Mouse (Mus musculus): ENCODE data around the gene Gstt4. TPM values are rescaled to one million over a fixed set of nuclear protein-coding genes. Genes with fewer than 3 reads are reported as not detected.

Gstt4 gene
- polyA plus RNA-seq, 1 experiment, result not detected

- Histone ChIP-seq H3K4me3 (ENCODE audit: insufficient read depth, low read length) (no peak overlapping the region), H3K27ac (ENCODE audit: insufficient read depth, low read length) (no peak overlapping the region), H3K4me1 (ENCODE audit: control insufficient read depth, insufficient read depth, low read length) (no peaks in the 10 kb centered on the region)
- TF ChIP-seq CTCF (IDR thresholded peaks at IDR 0.05; ENCODE audit: extremely low read depth, insufficient read depth, low read length) (no peak), POLR2A (IDR thresholded peaks at IDR 0.05; ENCODE audit: extremely low read depth, insufficient read depth, low read length) (no peak)
Measured at GRCm38 (mm10) chr10:75829529-75830274, 7.4 kb upstream of the Gstt4 start.

DNA sequence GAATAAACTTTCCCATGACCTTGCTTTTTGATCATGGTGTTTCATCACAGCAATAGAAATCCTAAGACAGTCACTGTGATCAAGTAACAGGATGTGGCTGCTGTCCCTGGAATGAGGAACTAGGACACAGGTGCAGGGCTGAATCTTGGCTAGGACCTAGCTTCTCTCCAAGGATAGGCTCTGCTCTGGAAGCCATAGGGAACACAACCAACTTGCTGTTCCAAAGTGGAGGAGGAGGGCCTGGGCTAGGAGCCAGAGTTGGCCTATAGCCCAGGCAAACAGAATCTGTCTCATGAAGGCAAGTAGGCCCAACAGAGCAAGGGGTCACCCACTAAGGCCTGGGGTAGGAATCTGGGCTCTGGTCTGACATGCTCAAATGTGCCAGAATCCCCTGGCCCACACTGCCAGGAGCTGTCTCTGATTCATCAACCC lies 6.2 kb upstream of the Gstt4 start:
- TF ChIP-seq POLR2A (IDR thresholded peaks at IDR 0.05; ENCODE audit: extremely low read depth, insufficient read depth, low read length), result no peak
- no peak for TF ChIP-seq CTCF (IDR thresholded peaks at IDR 0.05; ENCODE audit: extremely low read depth, insufficient read depth, low read length)
- no peaks in the 10 kb centered on the region for H3K4me1 ChIP-seq (ENCODE audit: control insufficient read depth, insufficient read depth, low read length)
- H3K4me3 ChIP-seq (ENCODE audit: insufficient read depth, low read length), result no peak overlapping the region
- no peak overlapping the region for H3K27ac ChIP-seq (ENCODE audit: insufficient read depth, low read length)

DNA sequence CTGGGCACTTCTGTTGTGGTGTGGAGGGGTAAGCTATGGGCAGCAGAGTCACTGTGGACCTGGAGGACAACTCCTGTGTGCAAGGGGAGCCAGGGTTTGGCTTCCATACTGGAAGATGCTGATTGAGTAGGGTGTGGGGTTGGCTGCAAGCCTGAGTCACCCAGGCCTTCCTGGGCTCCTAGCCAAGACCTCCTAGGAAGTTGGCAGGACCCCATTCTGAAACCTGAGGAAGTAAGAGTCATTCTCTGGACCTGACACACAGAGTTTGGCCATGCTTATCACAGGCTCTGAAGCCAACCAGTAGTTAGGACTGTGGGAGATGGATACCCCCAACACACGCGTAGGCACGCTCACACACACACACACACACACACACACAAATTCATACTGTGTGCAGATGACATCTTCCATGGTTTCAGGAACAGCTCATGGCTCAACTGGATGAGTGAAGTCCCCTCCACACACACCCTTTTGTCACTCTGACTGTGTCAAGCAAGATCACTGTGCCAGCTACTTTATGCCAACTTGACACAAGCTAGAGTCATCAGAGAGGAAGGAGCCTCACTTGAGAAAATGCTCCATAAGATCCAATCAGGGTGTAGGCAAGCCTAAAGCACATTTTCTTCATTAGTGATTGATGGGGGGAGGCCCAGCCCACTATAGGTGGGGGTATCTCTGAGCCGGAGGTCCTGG lies 5.5 kb upstream of the Gstt4 start:
- Histone ChIP-seq H3K4me1 (ENCODE audit: control insufficient read depth, insufficient read depth, low read length) (no peaks in the 10 kb centered on the region), H3K4me3 (ENCODE audit: insufficient read depth, low read length) (no peak overlapping the region), H3K27ac (ENCODE audit: insufficient read depth, low read length) (no peak overlapping the region)
- TF ChIP-seq POLR2A (IDR thresholded peaks at IDR 0.05; ENCODE audit: extremely low read depth, insufficient read depth, low read length) (no peak), CTCF (IDR thresholded peaks at IDR 0.05; ENCODE audit: extremely low read depth, insufficient read depth, low read length) (no peak)

GRCm38 (mm10) chr10:75824530-75824929 lies 2.2 kb upstream of the Gstt4 start:
- Histone ChIP-seq H3K4me3 (ENCODE audit: insufficient read depth, low read length) (no peak overlapping the region), H3K4me1 (ENCODE audit: control insufficient read depth, insufficient read depth, low read length) (no peaks in the 10 kb centered on the region), H3K27ac (ENCODE audit: insufficient read depth, low read length) (no peak overlapping the region)
- no peak for TF ChIP-seq CTCF (IDR thresholded peaks at IDR 0.05; ENCODE audit: extremely low read depth, insufficient read depth, low read length)
- no peak for TF ChIP-seq POLR2A (IDR thresholded peaks at IDR 0.05; ENCODE audit: extremely low read depth, insufficient read depth, low read length)

DNA sequence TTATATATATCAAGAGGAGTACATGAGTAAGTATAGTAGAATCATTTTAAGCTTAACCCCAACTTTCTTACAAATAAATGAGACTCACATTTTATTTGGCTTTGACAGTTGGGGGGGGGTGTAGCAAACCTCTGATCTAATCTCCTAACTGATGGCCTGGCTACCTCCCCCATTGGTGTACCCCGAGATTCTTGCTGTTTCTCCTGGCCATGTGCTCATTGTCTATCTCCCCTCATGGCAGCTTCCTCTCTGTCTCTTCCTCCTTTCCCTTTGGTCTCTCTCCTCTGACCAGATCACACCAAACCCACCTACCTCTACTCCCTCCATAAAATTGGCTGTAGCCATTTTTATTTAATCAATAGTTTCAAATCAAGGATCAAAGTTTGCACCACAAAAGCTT lies 1.4 kb upstream of the Gstt4 start:
- Histone ChIP-seq H3K27ac (ENCODE audit: insufficient read depth, low read length) (no peak overlapping the region), H3K4me3 (ENCODE audit: insufficient read depth, low read length) (no peak overlapping the region), H3K4me1 (ENCODE audit: control insufficient read depth, insufficient read depth, low read length) (no peaks in the 10 kb centered on the region)
- TF ChIP-seq POLR2A (IDR thresholded peaks at IDR 0.05; ENCODE audit: extremely low read depth, insufficient read depth, low read length) (no peak), CTCF (IDR thresholded peaks at IDR 0.05; ENCODE audit: extremely low read depth, insufficient read depth, low read length) (no peak)

DNA sequence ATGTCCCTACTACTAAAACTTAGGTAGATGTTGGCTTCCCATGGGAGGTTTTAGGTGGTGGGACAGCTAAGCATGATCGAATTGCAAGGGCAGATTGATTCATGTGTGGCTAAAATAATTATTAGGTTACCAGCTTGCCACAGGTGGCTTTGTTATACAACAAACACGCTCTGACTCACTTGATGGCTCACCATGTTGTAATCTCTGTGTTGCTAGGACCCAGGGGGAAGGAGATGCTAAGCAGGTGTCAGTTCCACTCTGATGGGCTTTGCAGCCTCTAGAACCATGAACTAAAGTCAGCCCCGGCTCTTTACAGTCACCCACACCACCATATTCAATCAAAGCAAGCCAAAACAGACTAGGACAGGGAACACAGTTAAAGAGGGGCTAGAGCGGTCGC lies 2.5 kb downstream of the Gstt4 start:
- Histone ChIP-seq H3K4me3 (ENCODE audit: insufficient read depth, low read length) (no peak overlapping the region), H3K27ac (ENCODE audit: insufficient read depth, low read length) (no peak overlapping the region), H3K4me1 (ENCODE audit: control insufficient read depth, insufficient read depth, low read length) (no peaks in the 10 kb centered on the region)
- no peak for TF ChIP-seq CTCF (IDR thresholded peaks at IDR 0.05; ENCODE audit: extremely low read depth, insufficient read depth, low read length)
- no peak for TF ChIP-seq POLR2A (IDR thresholded peaks at IDR 0.05; ENCODE audit: extremely low read depth, insufficient read depth, low read length)

GRCm38 (mm10) chr10:75818641-75819040 lies 3.7 kb downstream of the Gstt4 start:
- no peak overlapping the region for H3K27ac ChIP-seq (ENCODE audit: insufficient read depth, low read length)
- H3K4me1 ChIP-seq (ENCODE audit: control insufficient read depth, insufficient read depth, low read length), result no peaks in the 10 kb centered on the region
- TF ChIP-seq CTCF (IDR thresholded peaks at IDR 0.05; ENCODE audit: extremely low read depth, insufficient read depth, low read length) (no peak), POLR2A (IDR thresholded peaks at IDR 0.05; ENCODE audit: extremely low read depth, insufficient read depth, low read length) (no peak)
- no peak overlapping the region for H3K4me3 ChIP-seq (ENCODE audit: insufficient read depth, low read length)

DNA sequence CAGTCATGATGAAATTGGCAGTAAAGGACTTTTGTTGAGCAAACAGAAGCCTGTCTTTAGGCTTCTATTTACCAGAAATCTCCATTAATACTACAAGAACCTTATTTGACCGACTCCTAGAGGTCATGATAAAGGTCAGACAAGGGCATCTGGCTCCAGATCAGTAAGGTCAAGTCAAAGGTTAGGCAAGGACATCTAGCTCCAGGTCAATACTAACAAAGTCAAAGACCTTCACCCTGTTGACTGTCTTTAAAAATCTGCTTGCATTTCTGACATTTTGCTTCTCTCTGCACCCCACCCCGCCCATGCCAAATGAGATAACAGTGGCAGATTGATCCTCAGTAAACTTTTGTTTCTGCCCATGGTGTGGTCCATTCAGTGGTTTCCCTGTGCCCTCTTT lies 18.1 kb downstream of the Gstt4 start:
- no peak overlapping the region for H3K4me3 ChIP-seq (ENCODE audit: insufficient read depth, low read length)
- no peak overlapping the region for H3K27ac ChIP-seq (ENCODE audit: insufficient read depth, low read length)
- TF ChIP-seq POLR2A (IDR thresholded peaks at IDR 0.05; ENCODE audit: extremely low read depth, insufficient read depth, low read length) (no peak), CTCF (IDR thresholded peaks at IDR 0.05; ENCODE audit: extremely low read depth, insufficient read depth, low read length) (no peak)
- H3K4me1 ChIP-seq (ENCODE audit: control insufficient read depth, insufficient read depth, low read length), result no peaks in the 10 kb centered on the region

DNA sequence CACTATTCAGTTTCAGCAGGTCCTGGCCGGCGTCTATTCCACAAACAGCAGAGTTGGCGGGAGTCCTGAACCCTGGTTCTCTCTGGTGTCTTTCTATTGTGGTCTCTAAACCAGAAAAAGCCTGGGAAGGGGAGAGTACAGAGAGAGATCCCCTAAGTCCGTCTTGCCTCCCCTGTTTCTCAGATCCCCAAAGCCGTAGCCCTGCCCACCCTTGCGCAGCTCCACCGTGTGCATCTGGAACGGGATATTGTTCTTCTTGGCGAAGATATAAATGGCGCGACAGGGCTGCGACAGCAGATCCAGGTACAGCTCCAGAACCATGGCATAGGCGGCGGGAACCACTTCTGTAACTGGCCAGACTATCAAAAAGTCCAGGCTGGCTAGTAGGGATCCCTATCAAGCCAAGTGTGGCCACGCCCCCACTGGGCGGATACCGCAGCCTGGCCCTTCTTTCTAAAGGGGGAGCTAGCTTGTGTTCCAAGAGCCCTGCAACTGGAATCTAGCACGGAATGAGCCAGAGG lies 24.1 kb downstream of the Gstt4 start, which contains the start of gene Gstt1:
TSS of gene Gstt1 (minus strand) at position 409 of the 521 bp plus-strand sequence.
- H3K4me3 ChIP-seq (ENCODE audit: insufficient read depth, low read length), result peak within 1 kb of the TSS; percentile 45
- H3K27ac ChIP-seq (ENCODE audit: insufficient read depth, low read length), result no peak within 1 kb of the TSS
- H3K4me1 ChIP-seq (ENCODE audit: control insufficient read depth, insufficient read depth, low read length), result no peaks in the 10 kb centered on the region
- no peak for TF ChIP-seq CTCF (IDR thresholded peaks at IDR 0.05; ENCODE audit: extremely low read depth, insufficient read depth, low read length)
- TF ChIP-seq POLR2A (IDR thresholded peaks at IDR 0.05; ENCODE audit: extremely low read depth, insufficient read depth, low read length), result 0 out of 2 replicates have a peak, but pooled peaks have one; percentile 19
